Mouse (Mus musculus): ENCODE measurements around the gene Dip2b.

GRCm38 (mm10) chr15:100268916-100269315 lies 230.5 kb downstream of the Dip2b start:
- TF ChIP-seq POLR2A (IDR thresholded peaks at IDR 0.05; ENCODE audit: insufficient read depth, low read length) (no peak), CTCF (IDR thresholded peaks at IDR 0.05; ENCODE audit: low read depth, low read length) (no peak)

Measured in ES-Bruce4 (cell line).